Mouse (Mus musculus) myocyte (in vitro differentiated cells): ENCODE results near the gene Tmem255b. TPM values are rescaled to one million over a fixed set of nuclear protein-coding genes. Genes with fewer than 3 reads are reported as not detected.

Source experiments
- H3K27me3 ChIP-seq: one replicate; pipeline ENCODE4 v1.6.1; 2011; ENCODE audit not compliant: control insufficient read depth, insufficient read depth, insufficient read length
- H3K36me3 ChIP-seq: one replicate; pipeline ENCODE4 v1.6.1; 2011; ENCODE audit not compliant: control insufficient read depth, insufficient read depth
- H3K4me2 ChIP-seq: one replicate; pipeline ENCODE4 v1.6.1; 2011; ENCODE audit warnings: low read depth, control low read depth
- H3K4me3 ChIP-seq: one replicate; pipeline ENCODE4 v1.5.1; 2011; ENCODE audit warnings: mild to moderate bottlenecking, control low read depth, moderate library complexity
- H3K79me2 ChIP-seq: one replicate; pipeline ENCODE4 v1.6.1; 2011; ENCODE audit not compliant: control insufficient read depth, insufficient read depth
- H3ac ChIP-seq: one replicate; pipeline ENCODE4 v1.6.1; 2011; ENCODE audit not compliant: control insufficient read depth, insufficient read length
- CEBPB ChIP-seq: IDR thresholded peaks from 2 replicates; pipeline ENCODE4 v1.6.1; 2011; ENCODE audit warnings: mild to moderate bottlenecking, moderate library complexity; ENCODE audit not compliant: poor library complexity, insufficient read depth, severe bottlenecking
- E2F4 ChIP-seq: IDR thresholded peaks from one replicate; pipeline ENCODE4 v1.6.1; 2011; ENCODE audit warnings: mild to moderate bottlenecking, control low read depth, moderate library complexity; ENCODE audit not compliant: insufficient read depth
- MAX ChIP-seq: IDR thresholded peaks from one replicate; pipeline ENCODE4 v1.6.1; 2011; ENCODE audit warnings: low read depth, mild to moderate bottlenecking, control low read depth
- MYOD1 ChIP-seq, 3 experiments: IDR thresholded peaks; one replicate each; pipeline ENCODE4 v1.6.1; 2011; ENCODE audit warnings: control low read depth in 2 of 3, low read depth in 2 of 3, mild to moderate bottlenecking in 2 of 3, moderate library complexity in 1 of 3; ENCODE audit not compliant: insufficient read length in 2 of 3, control insufficient read depth in 1 of 3
- MYOG ChIP-seq, 3 experiments: IDR thresholded peaks; one replicate each; pipeline ENCODE4 v1.6.1; 2011; ENCODE audit warnings: control low read depth in 2 of 3, low read depth in 2 of 3, mild to moderate bottlenecking in 2 of 3; ENCODE audit not compliant: insufficient read length in 2 of 3, control insufficient read depth in 1 of 3, insufficient read depth in 1 of 3
- POLR2A ChIP-seq: IDR thresholded peaks from one replicate; pipeline ENCODE4 v1.6.1; 2011; ENCODE audit warnings: low read depth, mild to moderate bottlenecking, control low read depth, moderate library complexity; ENCODE audit not compliant: insufficient read length
- POLR2AphosphoS2 ChIP-seq: IDR thresholded peaks from one replicate; pipeline ENCODE4 v1.6.1; 2011; ENCODE audit warnings: low read depth, control low read depth; ENCODE audit not compliant: insufficient read length
- REST ChIP-seq: IDR thresholded peaks from one replicate; pipeline ENCODE4 v1.6.1; 2011; ENCODE audit warnings: mild to moderate bottlenecking, control low read depth, moderate library complexity; ENCODE audit not compliant: insufficient read depth, insufficient read length
- SRF ChIP-seq: IDR thresholded peaks from one replicate; pipeline ENCODE4 v1.6.1; 2011; ENCODE audit warnings: low read depth; ENCODE audit not compliant: control insufficient read depth, insufficient read length
- TCF12 ChIP-seq: IDR thresholded peaks from one replicate; pipeline ENCODE4 v1.6.1; 2011; ENCODE audit warnings: mild to moderate bottlenecking, control low read depth; ENCODE audit not compliant: poor library complexity, insufficient read depth, severe bottlenecking
- TCF3 ChIP-seq: IDR thresholded peaks from one replicate; pipeline ENCODE4 v1.6.1; 2011; ENCODE audit warnings: low read depth, control low read depth; ENCODE audit not compliant: insufficient read length
- USF1 ChIP-seq: IDR thresholded peaks from one replicate; pipeline ENCODE4 v1.6.1; 2011; ENCODE audit warnings: low read depth, mild to moderate bottlenecking, control low read depth, moderate library complexity
- polyA plus RNA-seq: library from polyadenylated mRNA; unstranded; fragments of >200 nt; fragmentation: generic; extraction: Trizol; gene quantifications from one replicate; pipeline ENCODE4 v1.2.1, GENCODE M21; 2012; ENCODE audit warnings: missing spikeins

Gene Tmem255b
- not detected for polyA plus RNA-seq

DNA sequence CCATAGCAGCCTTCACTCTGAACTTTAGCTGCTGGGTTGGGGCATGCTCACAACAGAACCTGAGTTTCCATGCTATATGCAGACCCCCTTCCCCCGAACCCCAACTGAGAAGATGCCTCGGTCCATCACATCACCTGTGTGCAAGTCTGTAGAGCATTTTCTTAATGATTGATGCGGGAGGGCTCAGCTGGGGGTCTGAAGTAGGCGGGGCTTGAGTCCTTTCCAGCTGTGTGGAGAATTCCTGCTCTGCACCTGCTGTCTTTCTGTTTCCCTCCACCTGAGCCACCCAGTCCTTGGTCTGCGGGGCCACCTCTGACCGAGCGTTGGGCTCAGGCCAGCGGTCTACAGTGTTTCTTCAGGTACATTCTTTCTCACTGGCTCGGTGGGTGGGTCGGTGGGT, at the start of gene Tmem255b:
Gene Tmem255b (plus strand): TSS at position 301 of the 400 bp plus-strand sequence.
- Histone ChIP-seq H3K4me3 (no peak within 1 kb of the TSS), H3K36me3 (no peaks in the 10 kb centered on the region), H3ac (no peak within 1 kb of the TSS), H3K79me2 (no peaks in the 10 kb centered on the region), H3K27me3 (peaks cover 56% of the 10 kb centered on the region), H3K4me2 (no peak within 1 kb of the TSS)
- TF ChIP-seq USF1 (no peak), MYOD1 (IDR thresholded peaks at IDR 0.05; ENCODE audit: control insufficient read depth in 1 of 3, insufficient read length in 2 of 3, low read depth in 2 of 3) (no peak), POLR2AphosphoS2 (no peak), TCF12 (no peak), E2F4 (no peak), REST (no peak), MAX (no peak), POLR2A (no peak), TCF3 (no peak), MYOG (IDR thresholded peaks at IDR 0.05; ENCODE audit: control insufficient read depth in 1 of 3, insufficient read depth in 1 of 3, insufficient read length in 2 of 3, low read depth in 2 of 3) (no peak), CEBPB (no peak), SRF (no peak)

DNA sequence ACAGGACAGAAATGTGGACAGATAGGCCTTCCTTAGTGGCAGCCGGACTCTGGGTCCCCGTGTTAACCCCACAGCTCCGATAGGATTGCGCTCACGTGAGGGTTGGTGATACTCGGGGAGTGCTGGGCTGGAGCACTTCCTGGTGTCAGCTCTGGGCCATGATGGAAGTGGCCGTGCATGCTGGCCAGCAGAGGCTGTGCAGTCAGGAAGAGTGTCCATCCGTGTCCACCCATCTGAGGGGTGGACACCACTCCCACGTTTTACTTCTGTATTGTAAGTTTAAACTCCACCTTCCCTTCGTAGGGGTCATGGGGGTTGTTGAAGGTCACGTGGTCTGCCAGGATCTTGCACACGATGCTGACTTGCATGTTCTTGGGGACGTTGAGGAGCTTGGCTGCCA, 48.6 kb upstream of the Tmem255b start:
- Histone ChIP-seq H3K4me3 (no peak overlapping the region), H3K36me3 (no peaks in the 10 kb centered on the region), H3ac (no peak overlapping the region), H3K4me2 (no peak overlapping the region), H3K27me3 (no peaks in the 10 kb centered on the region), H3K79me2 (no peaks in the 10 kb centered on the region)
- TF ChIP-seq CEBPB (no peak), TCF12 (no peak), USF1 (no peak), TCF3 (no peak), MYOD1 (IDR thresholded peaks at IDR 0.05; ENCODE audit: control insufficient read depth in 1 of 3, insufficient read length in 2 of 3, low read depth in 2 of 3) (no peak), POLR2AphosphoS2 (no peak), REST (no peak), SRF (no peak), MAX (no peak), MYOG (IDR thresholded peaks at IDR 0.05; ENCODE audit: control insufficient read depth in 1 of 3, insufficient read depth in 1 of 3, insufficient read length in 2 of 3, low read depth in 2 of 3) (no peak), POLR2A (no peak), E2F4 (no peak)

DNA sequence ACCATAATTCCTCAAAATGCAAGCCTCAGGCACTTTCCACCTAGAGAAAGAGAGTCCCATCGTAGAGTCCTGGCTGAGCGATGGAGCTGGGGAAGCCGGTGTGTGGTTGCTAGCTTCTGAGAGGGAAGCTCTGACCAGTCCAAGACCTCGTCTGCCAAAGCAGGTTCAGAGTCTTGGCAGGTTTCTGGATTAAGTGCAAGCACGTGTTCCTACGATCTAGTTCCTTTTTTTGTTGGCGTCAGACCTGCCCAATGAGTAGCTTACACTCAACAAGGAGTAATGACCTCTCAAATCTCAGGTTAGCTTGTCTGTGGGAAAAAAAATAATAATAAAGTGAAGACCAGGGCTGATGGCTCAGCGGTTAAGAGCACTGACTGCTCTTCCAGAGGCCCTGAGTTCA, 47.3 kb upstream of the Tmem255b start:
- H3K79me2 ChIP-seq = no peaks in the 10 kb centered on the region
- no peaks in the 10 kb centered on the region for H3K36me3 ChIP-seq
- no peak overlapping the region for H3ac ChIP-seq
- H3K4me3 ChIP-seq = no peak overlapping the region
- no peaks in the 10 kb centered on the region for H3K27me3 ChIP-seq
- H3K4me2 ChIP-seq = no peak overlapping the region
- no peak for TF ChIP-seq TCF3
- no peak for TF ChIP-seq SRF
- no peak for TF ChIP-seq TCF12
- TF ChIP-seq MAX = no peak
- no peak for TF ChIP-seq MYOG (IDR thresholded peaks at IDR 0.05; ENCODE audit: control insufficient read depth in 1 of 3, insufficient read depth in 1 of 3, insufficient read length in 2 of 3, low read depth in 2 of 3)
- TF ChIP-seq USF1 = no peak
- TF ChIP-seq POLR2AphosphoS2 = no peak
- TF ChIP-seq POLR2A = no peak
- no peak for TF ChIP-seq MYOD1 (IDR thresholded peaks at IDR 0.05; ENCODE audit: control insufficient read depth in 1 of 3, insufficient read length in 2 of 3, low read depth in 2 of 3)
- TF ChIP-seq E2F4 = no peak
- TF ChIP-seq REST = no peak
- TF ChIP-seq CEBPB = no peak

DNA sequence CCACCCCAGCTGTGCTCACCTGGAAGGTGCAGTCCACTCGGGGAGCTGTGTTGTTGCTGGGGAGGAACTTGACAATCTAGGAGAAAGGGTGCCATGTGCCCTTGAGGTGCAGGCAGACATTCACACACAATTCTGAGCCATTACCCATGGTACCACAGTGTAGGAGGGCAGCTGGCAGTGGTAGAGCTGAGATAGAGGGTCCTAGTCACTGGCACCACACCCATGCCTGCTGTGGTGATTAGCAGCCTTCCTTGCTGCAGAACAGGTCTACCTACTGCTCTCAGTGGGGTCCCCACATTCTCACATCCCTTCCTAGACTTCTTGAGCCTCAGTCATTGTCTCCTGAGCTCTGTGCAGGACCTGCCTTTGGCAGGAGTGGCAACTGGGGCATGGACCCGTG, 46.2 kb upstream of the Tmem255b start:
- TF ChIP-seq POLR2AphosphoS2 (no peak), E2F4 (no peak), TCF3 (no peak), POLR2A (no peak), MYOD1 (IDR thresholded peaks at IDR 0.05; ENCODE audit: control insufficient read depth in 1 of 3, insufficient read length in 2 of 3, low read depth in 2 of 3) (no peak), SRF (no peak), MYOG (IDR thresholded peaks at IDR 0.05; ENCODE audit: control insufficient read depth in 1 of 3, insufficient read depth in 1 of 3, insufficient read length in 2 of 3, low read depth in 2 of 3) (no peak)
- Histone ChIP-seq H3K27me3 (no peaks in the 10 kb centered on the region), H3K36me3 (no peaks in the 10 kb centered on the region), H3K4me2 (no peak overlapping the region), H3K4me3 (no peak overlapping the region), H3ac (no peak overlapping the region), H3K79me2 (no peaks in the 10 kb centered on the region)

DNA sequence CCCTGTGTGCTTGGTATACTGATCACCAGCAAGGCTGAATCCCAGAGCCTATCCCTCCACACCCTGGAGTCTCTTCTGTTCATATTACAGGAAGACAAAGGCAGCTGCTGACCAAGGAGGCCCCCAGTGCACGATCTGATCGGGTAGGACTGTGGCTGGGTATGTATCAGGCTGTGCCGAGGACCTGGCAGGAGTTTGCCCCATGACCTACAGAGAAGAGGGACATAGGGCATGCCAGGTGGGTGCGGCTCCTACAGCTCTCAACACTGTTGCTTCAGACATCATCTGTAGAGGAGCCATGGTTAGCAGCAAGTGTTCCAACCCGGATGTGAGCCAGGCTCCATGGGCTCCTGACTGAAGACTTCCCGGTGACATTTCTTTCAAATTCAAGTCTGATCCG, 41.1 kb upstream of the Tmem255b start:
- Histone ChIP-seq H3K4me2 (no peak overlapping the region), H3K36me3 (no peaks in the 10 kb centered on the region), H3K27me3 (peaks cover 12% of the 10 kb centered on the region), H3K4me3 (no peak overlapping the region), H3K79me2 (no peaks in the 10 kb centered on the region), H3ac (no peak overlapping the region)
- TF ChIP-seq SRF (no peak), REST (no peak), TCF3 (no peak), MYOD1 (IDR thresholded peaks at IDR 0.05; ENCODE audit: control insufficient read depth in 1 of 3, insufficient read length in 2 of 3, low read depth in 2 of 3) (no peak), TCF12 (no peak), POLR2AphosphoS2 (no peak), POLR2A (no peak), MAX (no peak), MYOG (IDR thresholded peaks at IDR 0.05; ENCODE audit: control insufficient read depth in 1 of 3, insufficient read depth in 1 of 3, insufficient read length in 2 of 3, low read depth in 2 of 3) (no peak), E2F4 (no peak), USF1 (no peak), CEBPB (no peak)
